Mouse (Mus musculus) midbrain, postnatal 0 days (tissue): Measurements from ENCODE around the gene P3h3. TPM values are rescaled to one million over a fixed set of nuclear protein-coding genes. Genes with fewer than 3 reads are reported as not detected.
A peak's percentile ranks its signal among the peaks of the same experiment; 100 is the strongest.
"Not testable (repeated sequence)": the region's sequence is repeated elsewhere in the genome, so short reads cannot be mapped to it uniquely, and the experiment has no call there.

Source experiments
- ATAC-seq: fragments of 200-750 bp; cut with Nextera tagmentation; 2 replicates; pipeline ENCODE4 v1.8.0; 2017; ENCODE audit warnings: moderate number of reproducible peaks, mild to moderate bottlenecking, moderate TSS enrichment, moderate library complexity; ENCODE audit not compliant: low FRiP score
- DNase-seq: peaks from one replicate; pipeline ENCODE4 v3.0.0-alpha.2; 2015; ENCODE audit warnings: low spot score
- H3K27ac ChIP-seq: fragments of 300-500 bp; sonication (generic); 2 replicates; pipeline ENCODE4 v1.5.1; 2014; ENCODE audit warnings: low read depth, mild to moderate bottlenecking, low read length, mixed read lengths
- H3K27me3 ChIP-seq: fragments of 300-500 bp; sonication (generic); 2 replicates; pipeline ENCODE4 v1.6.1; 2014; ENCODE audit warnings: low read length, control low read depth, mixed read lengths; ENCODE audit not compliant: insufficient read depth
- H3K36me3 ChIP-seq: fragments of 300-500 bp; sonication (generic); 2 replicates; pipeline ENCODE4 v1.6.1; 2014; ENCODE audit warnings: low read length, control low read depth, mixed read lengths; ENCODE audit not compliant: insufficient read depth
- H3K4me1 ChIP-seq: fragments of 300-500 bp; sonication (generic); 2 replicates; pipeline ENCODE4 v1.6.1; 2014; ENCODE audit warnings: mild to moderate bottlenecking, control low read depth, antibody characterized with exemption, low read length, mixed read lengths; ENCODE audit not compliant: insufficient read depth
- H3K4me2 ChIP-seq: fragments of 300-500 bp; sonication (generic); 2 replicates; pipeline ENCODE4 v1.6.1; 2014; ENCODE audit warnings: low read depth, mild to moderate bottlenecking, low read length, mixed read lengths; ENCODE audit not compliant: poor library complexity, severe bottlenecking
- H3K4me3 ChIP-seq: fragments of 300-500 bp; sonication (generic); 2 replicates; pipeline ENCODE4 v1.5.1; 2014; ENCODE audit warnings: low read depth, mild to moderate bottlenecking, low read length, moderate library complexity
- H3K9ac ChIP-seq: fragments of 300-500 bp; sonication (generic); replicated peaks from 2 replicates; pipeline ENCODE4 v1.6.1; 2014; ENCODE audit warnings: mild to moderate bottlenecking, low read length, moderate library complexity, mixed read lengths; ENCODE audit not compliant: poor library complexity, severe bottlenecking
- H3K9me3 ChIP-seq: fragments of 300-500 bp; sonication (generic); 2 replicates; pipeline ENCODE4 v1.6.1; 2016; ENCODE audit warnings: low read length, control low read depth
- CTCF ChIP-seq: IDR thresholded peaks from 2 replicates; pipeline ENCODE4 v1.5.1; 2016; ENCODE audit warnings: antibody characterized with exemption, mild to moderate bottlenecking
- WGBS: fragments of 180-500 bp; shearing (Covaris S2); extraction: QIAGEN DNeasy Blood & Tissue Kit; methylation state at CpG from one replicate; pipeline ENCODE4 v1.1.7; 2014; 5-methylcytosine and 5-hydroxymethylcytosine counted together
- polyA plus RNA-seq: library from polyadenylated mRNA; unstranded; fragments of >200 nt; fragmentation: Nextera tagmentation; extraction: Ambion mirVana; gene quantifications from 2 replicates; pipeline ENCODE4 v1.2.1, GENCODE M21; 2015
- total RNA-seq: library from RNA; depleted of rRNA; stranded (reverse); fragments of >200 nt; gene quantifications from 2 replicates; pipeline ENCODE4 v1.2.3, GENCODE M21; 2014

P3h3 gene
- total and polyA plus RNA-seq, 2 experiments from 2014 or later: 11.2 to 74.4 TPM

DNA sequence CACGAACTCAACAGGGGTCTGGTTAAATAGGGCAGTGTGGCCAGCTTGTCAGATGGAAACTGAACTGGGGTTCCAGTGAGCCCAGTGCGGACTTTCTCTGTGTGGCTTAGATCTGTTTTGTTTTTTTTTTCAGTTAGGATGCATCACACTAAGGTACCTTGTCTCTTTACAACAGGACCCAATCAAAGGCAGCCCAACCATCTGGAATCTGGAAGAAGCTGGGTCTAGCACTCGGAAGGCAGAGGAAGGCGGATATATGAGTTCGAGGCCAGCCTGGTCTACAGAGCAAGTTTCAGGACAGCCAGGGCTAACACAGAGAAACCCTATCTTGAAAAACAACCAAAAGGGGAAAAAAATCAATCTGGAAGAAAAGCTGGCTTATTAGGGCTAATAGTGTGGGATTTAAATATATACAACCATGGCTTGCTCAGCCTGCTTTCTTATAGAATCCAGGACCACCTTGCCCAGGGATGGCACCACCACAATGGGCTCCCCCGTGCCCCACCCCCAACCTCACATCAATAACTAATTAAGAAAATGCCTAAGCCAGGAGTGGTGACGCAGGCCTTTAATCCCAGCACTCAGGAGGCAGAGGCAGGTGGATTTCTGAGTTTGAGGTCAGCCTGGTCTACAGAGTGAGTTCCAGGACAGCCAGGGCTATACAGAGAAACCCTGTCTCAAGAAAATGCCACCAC is 51.0 kb downstream of the P3h3 start:
- Histone ChIP-seq H3K9me3 (no peaks in the 10 kb centered on the region), H3K27me3 (no peaks in the 10 kb centered on the region), H3K36me3 (0 out of 2 replicates have a peak, but pooled peaks cover 3% of the 10 kb centered on the region), H3K4me3 (peak overlapping the region; percentile 40; the same call in 1 of the 2 replicates), H3K4me1 (peaks cover 2% of the 10 kb centered on the region; the same call in 1 of the 2 replicates), H3K4me2 (peak overlapping the region; percentile 67), H3K9ac (no peak overlapping the region), H3K27ac (peak overlapping the region; percentile 92)
- 75% methylated on average over 7 of the region's 7 CpGs for WGBS
- DNase-seq: no peak
- TF ChIP-seq CTCF: no peak
- no peak for ATAC-seq

DNA sequence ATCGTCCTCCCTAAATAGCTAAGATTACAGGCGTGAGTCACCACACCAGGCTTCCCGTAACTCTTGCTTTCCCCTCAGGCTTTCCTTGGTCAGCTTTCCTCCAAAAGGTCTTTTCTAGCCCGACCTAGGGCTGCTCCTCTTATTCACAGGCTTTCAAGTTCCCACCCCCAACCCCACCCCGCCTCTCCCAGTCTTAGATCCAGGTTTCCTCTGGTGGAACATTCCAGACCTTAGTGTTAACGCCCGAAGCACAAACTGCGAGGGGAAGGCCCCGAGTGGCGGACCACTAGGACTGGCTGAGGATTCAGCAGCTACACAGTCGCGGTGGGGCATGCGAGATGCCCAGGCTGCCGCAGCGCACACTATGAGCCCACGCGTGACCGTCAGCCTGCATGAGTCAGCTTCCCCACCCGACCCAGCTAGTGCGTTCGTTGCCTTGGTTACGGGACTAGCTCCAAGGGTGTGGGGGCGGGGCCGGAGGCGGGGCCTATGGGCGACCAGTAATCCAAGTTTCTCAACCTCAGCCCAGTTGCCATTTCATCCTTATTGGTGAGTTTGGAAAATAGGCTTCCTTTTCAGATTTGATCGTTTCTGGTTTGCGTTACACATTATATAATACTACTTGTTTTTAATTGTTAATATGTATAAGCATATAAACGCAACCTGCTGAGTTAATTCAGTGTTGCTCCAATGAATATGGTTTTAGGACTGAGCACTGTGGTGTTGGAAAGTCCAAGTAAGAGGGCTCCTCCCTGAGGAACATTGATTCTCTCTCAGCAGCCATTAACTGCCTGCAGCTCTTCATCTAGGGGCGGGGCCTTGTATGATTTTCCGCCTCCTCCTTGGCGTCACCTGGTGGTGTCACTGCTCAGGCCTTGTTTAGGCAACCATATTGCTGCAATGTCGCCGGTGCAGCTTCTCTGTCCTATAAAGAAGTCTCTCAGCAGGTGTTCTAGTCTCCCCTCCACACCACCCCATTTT is 51.9 kb downstream of the P3h3 start:
- Histone ChIP-seq H3K9me3 (no peaks in the 10 kb centered on the region), H3K36me3 (no peaks in the 10 kb centered on the region), H3K9ac (peak overlapping the region; percentile 63), H3K27me3 (no peaks in the 10 kb centered on the region), H3K4me3 (peak overlapping the region; percentile 40), H3K27ac (peak overlapping the region; percentile 92), H3K4me2 (peak overlapping the region; percentile 67), H3K4me1 (peaks cover 2% of the 10 kb centered on the region; the same call in 1 of the 2 replicates)
- 2% methylated on average over 34 of the region's 34 CpGs for WGBS
- peak; percentile 97 for DNase-seq
- ATAC-seq: peak; percentile 90
- TF ChIP-seq CTCF: peak; percentile 66

DNA sequence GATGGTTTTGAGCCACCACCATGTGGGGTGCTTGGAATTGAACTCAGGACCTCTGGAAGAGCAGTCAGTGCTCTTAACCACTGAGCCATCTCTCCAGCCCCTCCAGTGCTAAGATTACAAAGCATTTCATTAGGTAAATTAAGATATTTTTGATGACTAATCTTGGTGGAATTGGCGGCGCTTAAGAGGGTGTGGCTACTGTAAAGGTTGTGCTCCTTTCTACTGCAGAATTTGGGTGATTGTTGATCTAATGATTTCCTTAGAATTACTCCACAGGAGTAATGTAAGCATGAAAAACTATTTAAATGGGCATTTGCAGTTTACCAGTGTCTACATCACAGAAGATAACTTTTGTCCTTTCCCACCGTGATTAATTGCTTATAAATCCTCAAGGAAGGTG is 53.2 kb downstream of the P3h3 start:
- no peak overlapping the region for H3K4me2 ChIP-seq
- H3K27ac ChIP-seq: no peak overlapping the region
- H3K4me1 ChIP-seq: no peaks in the 10 kb centered on the region
- H3K9me3 ChIP-seq: no peaks in the 10 kb centered on the region
- no peak overlapping the region for H3K9ac ChIP-seq
- no peak for TF ChIP-seq CTCF
- H3K36me3 ChIP-seq: no peaks in the 10 kb centered on the region
- no peak for ATAC-seq
- H3K4me3 ChIP-seq: no peak overlapping the region
- DNase-seq: no peak
- 92% methylated on average over 3 of the region's 3 CpGs for WGBS
- no peaks in the 10 kb centered on the region for H3K27me3 ChIP-seq

DNA sequence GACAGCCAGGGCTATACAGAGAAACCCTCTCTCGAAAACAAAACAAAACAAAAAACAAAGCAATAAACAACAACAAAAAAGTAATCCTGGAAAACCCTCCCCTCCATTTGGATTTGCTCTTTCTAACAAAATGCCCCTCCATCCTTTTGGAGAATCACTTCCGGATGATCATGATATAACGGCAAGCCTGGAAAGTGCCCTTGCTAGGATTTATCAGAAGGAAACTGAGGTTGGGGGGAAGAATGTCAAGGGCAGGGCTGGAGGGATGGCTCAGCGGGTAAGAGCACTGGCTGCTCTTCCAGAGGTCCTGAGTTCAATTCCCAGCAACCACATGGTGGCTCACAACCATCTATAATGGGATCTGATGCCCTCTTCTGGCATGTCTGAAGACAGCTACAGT is 53.9 kb downstream of the P3h3 start:
- 98% methylated on average over 4 of the region's 4 CpGs for WGBS
- H3K4me3 ChIP-seq, H3K4me2 ChIP-seq, H3K9ac ChIP-seq, H3K9me3 ChIP-seq, H3K27me3 ChIP-seq, ATAC-seq, H3K4me1 ChIP-seq, DNase-seq, H3K36me3 ChIP-seq, H3K27ac ChIP-seq: not testable (repeated sequence)

DNA sequence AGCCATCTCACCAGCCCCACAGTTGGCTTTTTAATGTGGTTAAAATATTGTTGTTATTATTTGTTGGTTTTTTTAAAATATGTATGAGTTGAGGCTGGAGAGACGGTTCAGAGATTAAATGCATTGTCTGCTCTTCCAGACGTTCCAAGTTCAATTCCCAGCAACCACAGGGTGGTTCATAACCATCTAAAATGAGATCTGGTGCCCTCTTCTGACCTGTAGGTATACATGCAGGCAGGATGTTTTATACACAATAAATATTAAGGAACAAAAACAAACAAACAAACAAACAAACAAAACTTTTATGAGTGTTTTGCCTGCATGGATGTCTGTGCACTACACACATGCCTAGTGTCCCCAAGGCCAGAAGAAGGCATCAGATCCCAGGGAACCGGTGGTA is 54.5 kb downstream of the P3h3 start:
- DNase-seq (no peak), ATAC-seq (no peak)
- Histone ChIP-seq H3K36me3 (no peaks in the 10 kb centered on the region), H3K4me3 (no peak overlapping the region), H3K4me2 (no peak overlapping the region), H3K27ac (no peak overlapping the region), H3K9ac (no peak overlapping the region), H3K4me1 (no peaks in the 10 kb centered on the region), H3K27me3 (no peaks in the 10 kb centered on the region), H3K9me3 (no peaks in the 10 kb centered on the region)
- WGBS: 76% methylated on average over 3 of the region's 3 CpGs
- TF ChIP-seq CTCF: no peak

DNA sequence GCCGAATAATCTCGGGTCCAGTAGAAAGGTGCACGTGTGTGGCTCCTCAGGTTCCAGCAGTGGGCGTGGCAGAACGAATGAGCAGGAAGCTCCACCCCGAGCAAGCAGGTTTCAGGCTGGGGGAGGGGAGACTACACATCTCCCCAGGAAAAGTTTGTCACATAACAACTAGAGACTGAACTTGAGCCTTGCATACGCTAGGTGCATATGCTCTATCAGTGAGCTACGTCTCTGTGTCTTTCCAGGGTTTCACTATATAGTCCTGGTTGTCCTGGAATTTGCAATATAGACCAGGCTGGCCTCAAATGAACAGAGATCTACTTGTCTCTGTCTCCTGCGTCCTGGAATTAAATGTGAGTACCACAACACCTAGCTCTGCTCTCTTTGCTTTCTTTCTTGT is 55.2 kb downstream of the P3h3 start:
- WGBS: 28% methylated on average over 4 of the region's 9 CpGs
- ATAC-seq: not testable (repeated sequence)

More for the DNA sequence above, 55.2 kb downstream of the P3h3 start:
- not testable (repeated sequence) for H3K9ac ChIP-seq, H3K27ac ChIP-seq, H3K27me3 ChIP-seq, H3K36me3 ChIP-seq, H3K4me2 ChIP-seq, H3K4me1 ChIP-seq, DNase-seq, H3K4me3 ChIP-seq, H3K9me3 ChIP-seq
